Mouse (Mus musculus): ENCODE results near the gene Tcf20. TPM values are rescaled to one million over a fixed set of nuclear protein-coding genes. Genes with fewer than 3 reads are reported as not detected.
"Not testable (repeated sequence)": the region's sequence is repeated elsewhere in the genome, so short reads cannot be mapped to it uniquely, and the experiment has no call there.

Gene Tcf20
- polyA plus RNA-seq, 1 experiment from 2014 or later, result 4.0 TPM

- peaks cover 2% of the 10 kb centered on the region; the same call in 1 of the 2 replicates for H3K4me1 ChIP-seq (ENCODE audit: control insufficient read depth, insufficient read depth, low read length)
- no peak overlapping the region for H3K9ac ChIP-seq (ENCODE audit: low read length)
- H3K4me2 ChIP-seq (ENCODE audit: low read depth, low read length), result no peak overlapping the region
- H3K27me3 ChIP-seq (ENCODE audit: control insufficient read depth, insufficient read depth, low read length), result no peaks in the 10 kb centered on the region
- no peak for ATAC-seq (replicated peaks; ENCODE audit: extremely low read depth, insufficient read depth, low FRiP score)
- H3K9me3 ChIP-seq (replicated peaks; ENCODE audit: control insufficient read depth, low read length), result no peaks in the 10 kb centered on the region
- no peak overlapping the region for H3K27ac ChIP-seq (ENCODE audit: low read length)
- H3K36me3 ChIP-seq (ENCODE audit: control insufficient read depth, insufficient read depth), result no peaks in the 10 kb centered on the region
- no peak overlapping the region for H3K4me3 ChIP-seq (ENCODE audit: low read length)
Measured at GRCm38 (mm10) chr15:82890470-82890869, 97.2 kb downstream of the Tcf20 start.

- Histone ChIP-seq H3K36me3 (ENCODE audit: control insufficient read depth, insufficient read depth) (no peaks in the 10 kb centered on the region), H3K27ac (ENCODE audit: low read length) (no peak overlapping the region), H3K9ac (ENCODE audit: low read length) (no peak overlapping the region), H3K4me3 (ENCODE audit: low read length) (no peak overlapping the region), H3K4me1 (ENCODE audit: control insufficient read depth, insufficient read depth, low read length) (peaks cover 4% of the 10 kb centered on the region), H3K4me2 (ENCODE audit: low read depth, low read length) (no peak overlapping the region), H3K27me3 (ENCODE audit: control insufficient read depth, insufficient read depth, low read length) (no peaks in the 10 kb centered on the region), H3K9me3 (replicated peaks; ENCODE audit: control insufficient read depth, low read length) (no peaks in the 10 kb centered on the region)
- 52% methylated on average over 1 of the region's 1 CpGs for WGBS
- ATAC-seq (replicated peaks; ENCODE audit: extremely low read depth, insufficient read depth, low FRiP score), result no peak
Measured at GRCm38 (mm10) chr15:82889426-82889825, 98.2 kb downstream of the Tcf20 start.

GRCm38 (mm10) chr15:82888466-82888865 lies 99.2 kb downstream of the Tcf20 start:
- Histone ChIP-seq H3K27me3 (ENCODE audit: control insufficient read depth, insufficient read depth, low read length) (no peaks in the 10 kb centered on the region), H3K9me3 (replicated peaks; ENCODE audit: control insufficient read depth, low read length) (no peaks in the 10 kb centered on the region), H3K9ac (ENCODE audit: low read length) (no peak overlapping the region), H3K4me2 (ENCODE audit: low read depth, low read length) (no peak overlapping the region), H3K4me3 (ENCODE audit: low read length) (no peak overlapping the region), H3K27ac (ENCODE audit: low read length) (no peak overlapping the region), H3K4me1 (ENCODE audit: control insufficient read depth, insufficient read depth, low read length) (peaks cover 4% of the 10 kb centered on the region), H3K36me3 (ENCODE audit: control insufficient read depth, insufficient read depth) (no peaks in the 10 kb centered on the region)
- no peak for ATAC-seq (replicated peaks; ENCODE audit: extremely low read depth, insufficient read depth, low FRiP score)
- WGBS, result 78% methylated on average over 2 of the region's 2 CpGs

GRCm38 (mm10) chr15:82877309-82877708 lies 110.4 kb downstream of the Tcf20 start:
- Histone ChIP-seq H3K27me3 (ENCODE audit: control insufficient read depth, insufficient read depth, low read length) (no peaks in the 10 kb centered on the region), H3K4me2 (ENCODE audit: low read depth, low read length) (no peak overlapping the region), H3K36me3 (ENCODE audit: control insufficient read depth, insufficient read depth) (no peaks in the 10 kb centered on the region), H3K4me1 (ENCODE audit: control insufficient read depth, insufficient read depth, low read length) (peaks cover 12% of the 10 kb centered on the region), H3K27ac (ENCODE audit: low read length) (no peak overlapping the region), H3K9me3 (replicated peaks; ENCODE audit: control insufficient read depth, low read length) (no peaks in the 10 kb centered on the region), H3K4me3 (ENCODE audit: low read length) (no peak overlapping the region), H3K9ac (ENCODE audit: low read length) (no peak overlapping the region)
- no peak for ATAC-seq (replicated peaks; ENCODE audit: extremely low read depth, insufficient read depth, low FRiP score)

- no peak for ATAC-seq (replicated peaks; ENCODE audit: extremely low read depth, insufficient read depth, low FRiP score)
- H3K27ac ChIP-seq (ENCODE audit: low read length), result 0 out of 2 replicates have a peak overlapping the region, but pooled peaks have one; percentile 16
- H3K4me3 ChIP-seq (ENCODE audit: low read length), result no peak overlapping the region
- 54% methylated on average over 2 of the region's 2 CpGs for WGBS
- H3K9me3 ChIP-seq (replicated peaks; ENCODE audit: control insufficient read depth, low read length), result no peaks in the 10 kb centered on the region
- H3K36me3 ChIP-seq (ENCODE audit: control insufficient read depth, insufficient read depth), result no peaks in the 10 kb centered on the region
- no peaks in the 10 kb centered on the region for H3K27me3 ChIP-seq (ENCODE audit: control insufficient read depth, insufficient read depth, low read length)
- no peak overlapping the region for H3K9ac ChIP-seq (ENCODE audit: low read length)
- H3K4me1 ChIP-seq (ENCODE audit: control insufficient read depth, insufficient read depth, low read length), result peaks cover 12% of the 10 kb centered on the region
- H3K4me2 ChIP-seq (ENCODE audit: low read depth, low read length), result no peak overlapping the region
Measured at GRCm38 (mm10) chr15:82876863-82877262, 110.8 kb downstream of the Tcf20 start.

GRCm38 (mm10) chr15:82872037-82872436 lies 115.6 kb downstream of the Tcf20 start:
- no peak overlapping the region for H3K4me2 ChIP-seq (ENCODE audit: low read depth, low read length)
- no peak overlapping the region for H3K9ac ChIP-seq (ENCODE audit: low read length)
- H3K27me3 ChIP-seq (ENCODE audit: control insufficient read depth, insufficient read depth, low read length), result no peaks in the 10 kb centered on the region
- peaks cover 8% of the 10 kb centered on the region for H3K4me1 ChIP-seq (ENCODE audit: control insufficient read depth, insufficient read depth, low read length)
- no peak overlapping the region for H3K27ac ChIP-seq (ENCODE audit: low read length)
- 87% methylated on average over 1 of the region's 1 CpGs for WGBS
- ATAC-seq (replicated peaks; ENCODE audit: extremely low read depth, insufficient read depth, low FRiP score), result no peak
- H3K36me3 ChIP-seq (ENCODE audit: control insufficient read depth, insufficient read depth), result no peaks in the 10 kb centered on the region
- H3K4me3 ChIP-seq (ENCODE audit: low read length), result no peak overlapping the region
- H3K9me3 ChIP-seq (replicated peaks; ENCODE audit: control insufficient read depth, low read length), result no peaks in the 10 kb centered on the region

- H3K4me3 ChIP-seq (ENCODE audit: low read length); ATAC-seq (replicated peaks; ENCODE audit: extremely low read depth, insufficient read depth, low FRiP score); H3K27ac ChIP-seq (ENCODE audit: low read length); H3K4me1 ChIP-seq (ENCODE audit: control insufficient read depth, insufficient read depth, low read length); H3K9me3 ChIP-seq (replicated peaks; ENCODE audit: control insufficient read depth, low read length); H3K27me3 ChIP-seq (ENCODE audit: control insufficient read depth, insufficient read depth, low read length); H3K9ac ChIP-seq (ENCODE audit: low read length); H3K36me3 ChIP-seq (ENCODE audit: control insufficient read depth, insufficient read depth); H3K4me2 ChIP-seq (ENCODE audit: low read depth, low read length): not testable (repeated sequence)
- 100% methylated on average over 3 of the region's 3 CpGs for WGBS
Measured at GRCm38 (mm10) chr15:82866286-82866685, 121.4 kb downstream of the Tcf20 start.

- Histone ChIP-seq H3K9me3 (replicated peaks; ENCODE audit: control insufficient read depth, low read length) (peaks cover 7% of the 10 kb centered on the region), H3K4me2 (ENCODE audit: low read depth, low read length) (no peak overlapping the region), H3K4me3 (ENCODE audit: low read length) (no peak overlapping the region), H3K36me3 (ENCODE audit: control insufficient read depth, insufficient read depth) (no peaks in the 10 kb centered on the region), H3K27ac (ENCODE audit: low read length) (no peak overlapping the region), H3K27me3 (ENCODE audit: control insufficient read depth, insufficient read depth, low read length) (no peaks in the 10 kb centered on the region), H3K9ac (ENCODE audit: low read length) (no peak overlapping the region), H3K4me1 (ENCODE audit: control insufficient read depth, insufficient read depth, low read length) (0 out of 2 replicates have a peak, but pooled peaks cover 3% of the 10 kb centered on the region)
- no peak for ATAC-seq (replicated peaks; ENCODE audit: extremely low read depth, insufficient read depth, low FRiP score)
- WGBS, result 81% methylated on average over 1 of the region's 1 CpGs
Measured at GRCm38 (mm10) chr15:82863674-82864073, 124.0 kb downstream of the Tcf20 start.

GRCm38 (mm10) chr15:82856652-82857378 lies 130.9 kb downstream of the Tcf20 start:
- ATAC-seq (replicated peaks; ENCODE audit: extremely low read depth, insufficient read depth, low FRiP score), result peak; percentile 82
- H3K9ac ChIP-seq (ENCODE audit: low read length), result peak overlapping the region; percentile 17; the same call in 1 of the 2 replicates
- H3K9me3 ChIP-seq (replicated peaks; ENCODE audit: control insufficient read depth, low read length), result no peaks in the 10 kb centered on the region
- H3K36me3 ChIP-seq (ENCODE audit: control insufficient read depth, insufficient read depth), result peaks cover 20% of the 10 kb centered on the region
- H3K4me2 ChIP-seq (ENCODE audit: low read depth, low read length), result no peak overlapping the region
- peaks cover 10% of the 10 kb centered on the region for H3K4me1 ChIP-seq (ENCODE audit: control insufficient read depth, insufficient read depth, low read length)
- H3K27ac ChIP-seq (ENCODE audit: low read length), result peak overlapping the region; percentile 66
- 60% methylated on average over 11 of the region's 11 CpGs for WGBS
- no peak overlapping the region for H3K4me3 ChIP-seq (ENCODE audit: low read length)
- no peaks in the 10 kb centered on the region for H3K27me3 ChIP-seq (ENCODE audit: control insufficient read depth, insufficient read depth, low read length)
